12 mouse cellular contexts compared by ENCODE assay signal in the genomic region with DNA sequence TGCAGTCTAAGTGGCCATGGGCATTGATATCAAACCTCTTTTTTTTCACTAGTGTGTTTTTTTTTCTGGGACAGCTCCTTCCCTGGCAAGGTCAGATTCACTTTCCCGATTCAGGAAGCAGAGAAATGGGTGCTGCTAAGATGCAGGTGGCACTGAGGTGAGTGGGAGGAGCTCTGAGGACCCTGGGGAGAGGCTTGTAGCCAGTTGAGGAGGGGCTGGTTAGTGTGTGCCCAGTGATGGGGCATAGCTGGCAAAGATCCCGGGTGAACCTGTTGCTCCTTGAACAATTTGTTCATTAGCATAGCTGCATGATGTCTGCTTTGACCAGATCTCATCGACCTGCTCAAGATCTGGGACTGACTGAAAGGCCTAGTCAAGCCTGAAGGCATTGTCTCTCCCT. TPM values are rescaled to one million over a fixed set of nuclear protein-coding genes. Genes with fewer than 3 reads are reported as not detected.
DNase-seq lines count a peak whose midpoint lies in the region; ATAC-seq and TF ChIP-seq lines count a peak whose summit lies in the region.
"Had no signal": no experiment of that assay in that cellular context is flagged by ENCODE, and none has a peak within 500 bp of the region (broad histone marks: within the 10 kb centered on the region; RNA-seq: fewer than 3 reads in every experiment).

No protein-coding gene starts in this region.

- no peak for TF ChIP-seq EP300 in stomach, postnatal 0 days (optimal IDR thresholded peaks at IDR 0.05)

- peak overlapping the region; percentile 54 for H3K27ac ChIP-seq in liver, embryonic 16.5 days (ENCODE audit: low read length)
- H3K27ac ChIP-seq in liver, embryonic 11.5 days (ENCODE audit: low read depth, low read length), result no peak overlapping the region
- H3K27ac ChIP-seq in intestine, embryonic 14.5 days (ENCODE audit: low read depth), result peak overlapping the region; percentile 43; the same call in 1 of the 2 replicates
- peak overlapping the region; percentile 30; the same call in 1 of the 2 replicates for H3K27ac ChIP-seq in stomach, postnatal 0 days (replicated peaks)
- H3K27ac ChIP-seq: embryonic facial prominence, embryonic 15.5 days; limb, embryonic 12.5 days had no signal

- no peaks in the 10 kb centered on the region for H3K36me3 ChIP-seq in liver, embryonic 16.5 days (ENCODE audit: control insufficient read depth, insufficient read depth)
- peaks cover 3% of the 10 kb centered on the region; the same call in 1 of the 2 replicates for H3K36me3 ChIP-seq in liver, embryonic 11.5 days (ENCODE audit: control insufficient read depth, insufficient read depth, low read length)
- peaks cover 18% of the 10 kb centered on the region for H3K36me3 ChIP-seq in intestine, embryonic 14.5 days (ENCODE audit: control insufficient read depth, insufficient read depth, low read length)
- H3K36me3 ChIP-seq in stomach, postnatal 0 days (ENCODE audit: control insufficient read depth, insufficient read depth, low read length), result no peaks in the 10 kb centered on the region

- no peak for DNase-seq in liver, embryonic 11.5 days (ENCODE audit: low spot score)
- peak; percentile 46 for DNase-seq in ES-CJ7 (ENCODE audit: low read depth, low spot score)
- DNase-seq in intestine, embryonic 14.5 days (ENCODE audit: low spot score), result no peak
- DNase-seq in stomach, postnatal 0 days (ENCODE audit: low spot score), result no peak
- no peak for DNase-seq in cerebellum, adult 18-20 months
- DNase-seq in Muller cell, postnatal 12 days (ENCODE audit: inconsistent ontology term), result no peak
- DNase-seq: right cerebral cortex, adult 18-20 months had no signal

- ATAC-seq in liver, embryonic 16.5 days (ENCODE audit: low read depth), result no peak
- no peak for ATAC-seq in liver, embryonic 11.5 days (replicated peaks; ENCODE audit: low FRiP score)
- no peak for ATAC-seq in intestine, embryonic 14.5 days (replicated peaks; ENCODE audit: low FRiP score, low TSS enrichment, low read depth)
- ATAC-seq in stomach, postnatal 0 days (ENCODE audit: low FRiP score, low TSS enrichment), result no peak
- no peak for ATAC-seq in CD4-positive, CD25-positive, alpha-beta regulatory T cell, adult 4 months

- H3K4me2 ChIP-seq in liver, embryonic 16.5 days (ENCODE audit: low read depth, low read length), result no peak overlapping the region
- H3K4me2 ChIP-seq in liver, embryonic 11.5 days, result no peak overlapping the region
- H3K4me2 ChIP-seq in intestine, embryonic 14.5 days (ENCODE audit: low read length), result no peak overlapping the region
- no peak overlapping the region for H3K4me2 ChIP-seq in stomach, postnatal 0 days (replicated peaks; ENCODE audit: low read depth)
- H3K4me2 ChIP-seq: embryonic facial prominence, embryonic 15.5 days; limb, embryonic 12.5 days had no signal

- peaks cover 19% of the 10 kb centered on the region for H3K4me1 ChIP-seq in liver, embryonic 16.5 days (ENCODE audit: control insufficient read depth, low read depth, low read length)
- peaks cover 16% of the 10 kb centered on the region for H3K4me1 ChIP-seq in liver, embryonic 11.5 days (replicated peaks; ENCODE audit: control insufficient read depth, insufficient read depth, low read length)
- 0 out of 2 replicates have a peak, but pooled peaks cover 5% of the 10 kb centered on the region for H3K4me1 ChIP-seq in intestine, embryonic 14.5 days (replicated peaks; ENCODE audit: control insufficient read depth, insufficient read depth, low read length)
- no peaks in the 10 kb centered on the region for H3K4me1 ChIP-seq in stomach, postnatal 0 days (replicated peaks; ENCODE audit: control insufficient read depth, insufficient read depth)

- TF ChIP-seq CTCF in stomach, postnatal 0 days (IDR thresholded peaks at IDR 0.05; ENCODE audit: low read depth), result no peak

- no peak overlapping the region for H3K4me3 ChIP-seq in liver, embryonic 16.5 days (ENCODE audit: low read depth, low read length)
- no peak overlapping the region for H3K4me3 ChIP-seq in liver, embryonic 11.5 days (ENCODE audit: low read depth, low read length)
- H3K4me3 ChIP-seq in intestine, embryonic 14.5 days (ENCODE audit: low read depth, low read length), result no peak overlapping the region
- H3K4me3 ChIP-seq in stomach, postnatal 0 days (ENCODE audit: low read depth, low read length), result no peak overlapping the region
- H3K4me3 ChIP-seq: embryonic facial prominence, embryonic 15.5 days; limb, embryonic 12.5 days had no signal

- H3K9ac ChIP-seq in liver, embryonic 16.5 days (ENCODE audit: low read depth, low read length), result no peak overlapping the region
- no peak overlapping the region for H3K9ac ChIP-seq in liver, embryonic 11.5 days (ENCODE audit: low read depth, low read length)
- H3K9ac ChIP-seq in intestine, embryonic 14.5 days (ENCODE audit: low read length), result no peak overlapping the region
- H3K9ac ChIP-seq in stomach, postnatal 0 days (ENCODE audit: low read length), result no peak overlapping the region
- H3K9ac ChIP-seq: embryonic facial prominence, embryonic 15.5 days; limb, embryonic 12.5 days had no signal

- WGBS in liver, embryonic 16.5 days (ENCODE audit: insufficient replicate concordance), result 63% methylated on average over 3 of the region's 3 CpGs
- WGBS in liver, embryonic 11.5 days, result 66% methylated on average over 3 of the region's 3 CpGs
- WGBS in intestine, embryonic 14.5 days, result 54% methylated on average over 3 of the region's 3 CpGs
- WGBS in stomach, postnatal 0 days, result 49% methylated on average over 3 of the region's 3 CpGs

- no peaks in the 10 kb centered on the region for H3K27me3 ChIP-seq in liver, embryonic 16.5 days (ENCODE audit: control insufficient read depth, insufficient read depth, low read depth, low read length)
- H3K27me3 ChIP-seq in liver, embryonic 11.5 days (replicated peaks; ENCODE audit: control insufficient read depth, insufficient read depth, low read length), result no peaks in the 10 kb centered on the region
- H3K27me3 ChIP-seq in intestine, embryonic 14.5 days (replicated peaks; ENCODE audit: control insufficient read depth, insufficient read depth, low read length), result no peaks in the 10 kb centered on the region
- H3K27me3 ChIP-seq in stomach, postnatal 0 days (ENCODE audit: control insufficient read depth, insufficient read depth, low read length), result no peaks in the 10 kb centered on the region
- H3K27me3 ChIP-seq: embryonic facial prominence, embryonic 15.5 days; limb, embryonic 12.5 days had no signal

- H3K9me3 ChIP-seq in liver, embryonic 16.5 days (replicated peaks; ENCODE audit: control insufficient read depth, low read length), result no peaks in the 10 kb centered on the region
- no peaks in the 10 kb centered on the region for H3K9me3 ChIP-seq in liver, embryonic 11.5 days (ENCODE audit: control insufficient read depth, low read length)
- no peaks in the 10 kb centered on the region for H3K9me3 ChIP-seq in intestine, embryonic 14.5 days (ENCODE audit: control insufficient read depth, low read length)
- H3K9me3 ChIP-seq in stomach, postnatal 0 days (ENCODE audit: control insufficient read depth, low read length), result no peaks in the 10 kb centered on the region
- H3K9me3 ChIP-seq: embryonic facial prominence, embryonic 15.5 days; limb, embryonic 12.5 days had no signal

RNA-seq across cellular contexts. Expression of gene Nfatc3, which starts 3.6 kb away (rescaled TPM):
- polyA plus RNA-seq in liver, embryonic 16.5 days (2015; fragmentation: Nextera tagmentation; extraction: Ambion mirVana), result 2.4 and 3.0 TPM in 2 replicates
- polyA plus RNA-seq in liver, embryonic 11.5 days (2014; fragmentation: Nextera tagmentation; extraction: Ambion mirVana), result 5.3 and 6.2 TPM in 2 replicates
- 6.9 and 7.6 TPM in 2 replicates for polyA plus RNA-seq in intestine, embryonic 14.5 days (2014; fragmentation: Nextera tagmentation; extraction: Ambion mirVana)
- 2.5 TPM in 2 replicates for polyA plus RNA-seq in stomach, postnatal 0 days (2015; fragmentation: Nextera tagmentation; extraction: Ambion mirVana)
- polyA plus RNA-seq in CD4-positive, CD25-positive, alpha-beta regulatory T cell, adult 4 months (2017; shearing (Covaris generic)), result 10 to 100 TPM; 28.1 to 32.3 TPM

RNA-seq across cellular contexts. Expression of gene Ddx28, which starts 43.4 kb away (rescaled TPM):
- polyA plus RNA-seq in liver, embryonic 16.5 days (2015; fragmentation: Nextera tagmentation; extraction: Ambion mirVana), result 8.7 and 9.6 TPM in 2 replicates
- polyA plus RNA-seq in liver, embryonic 11.5 days (2014; fragmentation: Nextera tagmentation; extraction: Ambion mirVana), result 22.3 and 22.5 TPM in 2 replicates
- polyA plus RNA-seq in intestine, embryonic 14.5 days (2014; fragmentation: Nextera tagmentation; extraction: Ambion mirVana), result 16.9 and 17.9 TPM in 2 replicates
- 9.2 and 10.0 TPM in 2 replicates for polyA plus RNA-seq in stomach, postnatal 0 days (2015; fragmentation: Nextera tagmentation; extraction: Ambion mirVana)
- polyA plus RNA-seq in CD4-positive, CD25-positive, alpha-beta regulatory T cell, adult 4 months (2017; shearing (Covaris generic)), result 10 to 100 TPM in 1 of 2 experiments, 1 to 10 TPM in 1; 8.4 to 13.2 TPM

RNA-seq across cellular contexts. Expression of gene Dpep2nb, which starts 49.3 kb away (rescaled TPM):
- not detected in 2 replicates for polyA plus RNA-seq in liver, embryonic 16.5 days (2015; fragmentation: Nextera tagmentation; extraction: Ambion mirVana)
- not detected in 2 replicates for polyA plus RNA-seq in liver, embryonic 11.5 days (2014; fragmentation: Nextera tagmentation; extraction: Ambion mirVana)
- not detected in 2 replicates for polyA plus RNA-seq in intestine, embryonic 14.5 days (2014; fragmentation: Nextera tagmentation; extraction: Ambion mirVana)
- polyA plus RNA-seq in stomach, postnatal 0 days (2015; fragmentation: Nextera tagmentation; extraction: Ambion mirVana), result not detected in 2 replicates
- polyA plus RNA-seq in CD4-positive, CD25-positive, alpha-beta regulatory T cell, adult 4 months (2017; shearing (Covaris generic)), result not detected
- polyA plus RNA-seq: embryonic facial prominence, embryonic 15.5 days; inflammation-experienced regulatory T-cells, adult 6 months; limb, embryonic 12.5 days had no signal
